Mouse (Mus musculus): Measurements from ENCODE around the gene Ckm. TPM values are rescaled to one million over a fixed set of nuclear protein-coding genes. Genes with fewer than 3 reads are reported as not detected.

Gene Ckm
- polyA plus RNA-seq, 1 experiment from 2014 or later: 139 TPM

GRCm38 (mm10) chr7:19365376-19365775 lies 39.2 kb upstream of the Ckm start:
- ATAC-seq (ENCODE audit: insufficient number of reproducible peaks, low FRiP score, low TSS enrichment, low read depth): no peak
- H3K4me3 ChIP-seq: no peak overlapping the region

GRCm38 (mm10) chr7:19368380-19368779 lies 36.2 kb upstream of the Ckm start:
- Histone ChIP-seq H3K27me3 (0 out of 2 replicates have a peak, but pooled peaks cover 4% of the 10 kb centered on the region), H3K27ac (no peak overlapping the region), H3K9ac (no peak overlapping the region), H3K4me3 (no peak overlapping the region), H3K4me2 (no peak overlapping the region), H3K4me1 (peaks cover 16% of the 10 kb centered on the region), H3K36me3 (peaks cover 3% of the 10 kb centered on the region; the same call in 1 of the 2 replicates), H3K9me3 (no peaks in the 10 kb centered on the region)
- no peak for ATAC-seq (ENCODE audit: insufficient number of reproducible peaks, low FRiP score, low TSS enrichment, low read depth)
- WGBS: 16% methylated on average over 16 of the region's 16 CpGs

More at GRCm38 (mm10) chr7:19365376-19365775, 39.2 kb upstream of the Ckm start:
- Histone ChIP-seq H3K27ac (no peak overlapping the region), H3K9me3 (no peaks in the 10 kb centered on the region), H3K9ac (no peak overlapping the region), H3K4me1 (peaks cover 39% of the 10 kb centered on the region), H3K36me3 (no peaks in the 10 kb centered on the region), H3K4me2 (0 out of 2 replicates have a peak overlapping the region, but pooled peaks have one; percentile 12), H3K27me3 (0 out of 2 replicates have a peak, but pooled peaks cover 4% of the 10 kb centered on the region)
- WGBS: 61% methylated on average over 4 of the region's 4 CpGs

DNA sequence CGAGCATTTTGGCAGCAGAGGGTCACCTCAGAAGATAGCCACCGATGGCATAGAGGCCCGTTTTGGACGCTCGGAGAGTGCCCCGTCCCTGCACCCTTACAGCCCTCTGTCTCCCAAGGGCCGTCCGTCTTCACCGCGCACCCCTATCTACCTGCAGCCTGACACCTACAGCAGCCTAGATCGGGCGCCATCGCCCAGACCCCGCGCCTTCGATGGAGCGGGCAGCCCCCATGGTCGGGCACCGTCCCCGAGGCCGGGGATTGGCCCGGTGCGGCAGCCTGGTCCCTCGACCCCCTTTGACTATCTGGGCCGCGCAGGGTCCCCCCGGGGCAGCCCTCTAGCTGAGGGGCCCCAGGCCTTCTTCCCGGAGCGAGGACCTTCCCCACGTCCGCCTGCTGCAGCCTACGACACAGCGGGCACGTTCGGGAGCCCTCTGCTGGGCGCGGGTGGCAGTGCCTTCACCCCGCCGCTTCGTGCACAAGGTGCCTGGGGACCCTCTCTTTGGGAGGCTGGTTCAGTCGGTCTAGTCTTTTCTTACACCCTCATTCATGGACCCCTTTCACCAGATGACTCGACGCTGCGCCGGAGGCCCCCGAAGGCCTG lies 34.7 kb upstream of the Ckm start:
- 13% methylated on average over 46 of the region's 46 CpGs for WGBS
- Histone ChIP-seq H3K4me3 (peak overlapping the region; percentile 42), H3K27me3 (0 out of 2 replicates have a peak, but pooled peaks cover 4% of the 10 kb centered on the region), H3K4me1 (peaks cover 8% of the 10 kb centered on the region), H3K4me2 (peak overlapping the region; percentile 81), H3K27ac (no peak overlapping the region), H3K9me3 (no peaks in the 10 kb centered on the region), H3K9ac (peak overlapping the region; percentile 44), H3K36me3 (peaks cover 7% of the 10 kb centered on the region; the same call in 1 of the 2 replicates)
- no peak for ATAC-seq (ENCODE audit: insufficient number of reproducible peaks, low FRiP score, low TSS enrichment, low read depth)

DNA sequence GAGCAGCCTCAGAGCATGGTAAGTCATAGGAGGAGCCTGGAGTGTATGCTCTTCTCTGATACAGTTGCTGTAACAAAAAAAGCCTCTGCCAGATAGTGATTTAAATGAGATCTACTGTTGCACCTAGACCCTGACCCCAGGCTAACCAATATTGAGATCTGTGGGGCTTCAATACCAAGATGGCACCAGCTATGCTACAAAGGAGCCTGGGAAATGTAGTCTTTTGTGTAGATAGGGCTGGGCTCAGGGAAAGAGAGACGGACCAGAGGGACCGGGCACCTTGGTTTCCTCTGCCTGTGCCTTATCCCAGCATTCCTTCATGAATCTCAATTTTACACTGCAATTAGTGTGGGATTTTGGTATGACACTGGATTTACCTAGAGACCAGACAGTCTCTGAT lies 31.2 kb upstream of the Ckm start:
- H3K27ac ChIP-seq: no peak overlapping the region
- H3K9ac ChIP-seq: no peak overlapping the region
- H3K4me1 ChIP-seq: peaks cover 7% of the 10 kb centered on the region
- H3K4me2 ChIP-seq: no peak overlapping the region
- no peak overlapping the region for H3K4me3 ChIP-seq
- 0 out of 2 replicates have a peak, but pooled peaks cover 3% of the 10 kb centered on the region for H3K27me3 ChIP-seq
- 81% methylated on average over 2 of the region's 2 CpGs for WGBS
- no peaks in the 10 kb centered on the region for H3K9me3 ChIP-seq
- peaks cover 24% of the 10 kb centered on the region for H3K36me3 ChIP-seq
- ATAC-seq (ENCODE audit: insufficient number of reproducible peaks, low FRiP score, low TSS enrichment, low read depth): no peak

GRCm38 (mm10) chr7:19375368-19375767 lies 29.2 kb upstream of the Ckm start:
- Histone ChIP-seq H3K9ac (no peak overlapping the region), H3K4me3 (no peak overlapping the region), H3K4me2 (no peak overlapping the region), H3K27me3 (no peaks in the 10 kb centered on the region), H3K36me3 (peaks cover 24% of the 10 kb centered on the region), H3K9me3 (no peaks in the 10 kb centered on the region), H3K27ac (no peak overlapping the region), H3K4me1 (no peaks in the 10 kb centered on the region)
- ATAC-seq (ENCODE audit: insufficient number of reproducible peaks, low FRiP score, low TSS enrichment, low read depth): no peak
- WGBS: 81% methylated on average over 18 of the region's 18 CpGs

DNA sequence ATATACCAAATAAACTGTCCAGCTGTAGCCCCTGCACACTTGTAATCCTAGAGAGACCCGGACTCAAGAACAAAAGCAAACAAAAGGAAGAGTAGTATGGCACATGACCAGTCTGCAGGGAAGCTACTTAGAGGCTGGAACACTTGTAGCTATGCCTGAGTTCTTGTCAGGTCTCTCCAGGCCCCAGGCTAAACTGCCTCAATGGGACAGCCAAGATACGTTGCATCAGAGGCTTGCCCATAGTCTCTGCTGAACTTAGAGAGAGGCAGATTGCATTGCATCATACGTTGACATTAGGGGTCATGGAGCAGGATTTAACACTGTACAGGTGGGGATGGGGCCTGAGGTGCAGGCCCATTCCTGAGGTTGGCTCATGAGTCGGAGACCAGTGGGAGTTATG lies 28.6 kb upstream of the Ckm start:
- no peak for ATAC-seq (ENCODE audit: insufficient number of reproducible peaks, low FRiP score, low TSS enrichment, low read depth)
- 88% methylated on average over 4 of the region's 4 CpGs for WGBS
- Histone ChIP-seq H3K9me3 (no peaks in the 10 kb centered on the region), H3K36me3 (peaks cover 24% of the 10 kb centered on the region), H3K9ac (no peak overlapping the region), H3K27ac (no peak overlapping the region), H3K4me2 (no peak overlapping the region), H3K4me1 (no peaks in the 10 kb centered on the region), H3K27me3 (no peaks in the 10 kb centered on the region), H3K4me3 (no peak overlapping the region)

- H3K27ac ChIP-seq: no peak overlapping the region
- H3K36me3 ChIP-seq: peaks cover 20% of the 10 kb centered on the region
- H3K4me2 ChIP-seq: no peak overlapping the region
- ATAC-seq (ENCODE audit: insufficient number of reproducible peaks, low FRiP score, low TSS enrichment, low read depth): no peak
- no peak overlapping the region for H3K9ac ChIP-seq
- WGBS: 72% methylated on average over 8 of the region's 8 CpGs
- H3K9me3 ChIP-seq: no peaks in the 10 kb centered on the region
- peaks cover 9% of the 10 kb centered on the region for H3K4me1 ChIP-seq
- H3K4me3 ChIP-seq: no peak overlapping the region
- H3K27me3 ChIP-seq: no peaks in the 10 kb centered on the region
These were observed 26.5 kb upstream of the Ckm start for GRCm38 (mm10) chr7:19378049-19378448.

GRCm38 (mm10) chr7:19381377-19382165 lies 23.0 kb upstream of the Ckm start, which contains the start of gene Ercc2:
Gene Ercc2 (plus strand): TSS chr7:19382010.
- Histone ChIP-seq H3K36me3 (peaks cover 33% of the 10 kb centered on the region), H3K27me3 (no peaks in the 10 kb centered on the region), H3K4me2 (peak within 1 kb of the TSS; percentile 74), H3K9me3 (no peaks in the 10 kb centered on the region), H3K27ac (no peak within 1 kb of the TSS; the same call in 1 of the 2 replicates), H3K4me1 (peaks cover 21% of the 10 kb centered on the region), H3K4me3 (peak within 1 kb of the TSS; percentile 90), H3K9ac (peak within 1 kb of the TSS; percentile 74)
- 6% methylated on average over 48 of the region's 48 CpGs for WGBS
- ATAC-seq (ENCODE audit: insufficient number of reproducible peaks, low FRiP score, low TSS enrichment, low read depth): peak; percentile 90

DNA sequence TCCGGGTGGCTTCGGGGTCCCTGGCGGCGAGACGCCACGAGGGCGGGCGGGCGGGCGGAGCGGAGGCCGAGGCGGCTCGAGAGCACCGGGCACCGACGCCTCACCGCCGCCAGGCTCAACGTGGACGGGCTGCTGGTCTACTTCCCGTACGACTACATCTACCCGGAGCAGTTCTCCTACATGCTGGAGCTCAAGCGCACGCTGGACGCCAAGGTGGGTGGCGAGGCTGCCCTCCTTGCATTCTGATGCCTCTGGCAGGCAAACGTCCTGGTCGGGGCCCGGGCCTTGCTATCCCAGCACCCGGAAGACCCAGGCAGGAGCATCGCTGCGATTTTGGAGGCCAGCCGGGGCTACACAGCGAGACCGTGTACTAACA lies 22.4 kb upstream of the Ckm start:
- Histone ChIP-seq H3K4me1 (peaks cover 21% of the 10 kb centered on the region), H3K9ac (peak overlapping the region; percentile 74), H3K4me2 (peak overlapping the region; percentile 74), H3K27ac (no peak overlapping the region; the same call in 1 of the 2 replicates), H3K36me3 (peaks cover 38% of the 10 kb centered on the region), H3K4me3 (peak overlapping the region; percentile 90), H3K9me3 (no peaks in the 10 kb centered on the region), H3K27me3 (no peaks in the 10 kb centered on the region)
- under 1% methylated on average over 37 of the region's 37 CpGs for WGBS
- ATAC-seq (ENCODE audit: insufficient number of reproducible peaks, low FRiP score, low TSS enrichment, low read depth): peak; percentile 31

GRCm38 (mm10) chr7:19383708-19384107 lies 20.9 kb upstream of the Ckm start:
- no peak for ATAC-seq (ENCODE audit: insufficient number of reproducible peaks, low FRiP score, low TSS enrichment, low read depth)
- Histone ChIP-seq H3K36me3 (peaks cover 46% of the 10 kb centered on the region), H3K9me3 (no peaks in the 10 kb centered on the region), H3K27me3 (no peaks in the 10 kb centered on the region), H3K4me2 (no peak overlapping the region), H3K4me1 (peaks cover 21% of the 10 kb centered on the region), H3K27ac (no peak overlapping the region), H3K9ac (no peak overlapping the region), H3K4me3 (no peak overlapping the region; the same call in 1 of the 2 replicates)
- WGBS: 87% methylated on average over 9 of the region's 9 CpGs

DNA sequence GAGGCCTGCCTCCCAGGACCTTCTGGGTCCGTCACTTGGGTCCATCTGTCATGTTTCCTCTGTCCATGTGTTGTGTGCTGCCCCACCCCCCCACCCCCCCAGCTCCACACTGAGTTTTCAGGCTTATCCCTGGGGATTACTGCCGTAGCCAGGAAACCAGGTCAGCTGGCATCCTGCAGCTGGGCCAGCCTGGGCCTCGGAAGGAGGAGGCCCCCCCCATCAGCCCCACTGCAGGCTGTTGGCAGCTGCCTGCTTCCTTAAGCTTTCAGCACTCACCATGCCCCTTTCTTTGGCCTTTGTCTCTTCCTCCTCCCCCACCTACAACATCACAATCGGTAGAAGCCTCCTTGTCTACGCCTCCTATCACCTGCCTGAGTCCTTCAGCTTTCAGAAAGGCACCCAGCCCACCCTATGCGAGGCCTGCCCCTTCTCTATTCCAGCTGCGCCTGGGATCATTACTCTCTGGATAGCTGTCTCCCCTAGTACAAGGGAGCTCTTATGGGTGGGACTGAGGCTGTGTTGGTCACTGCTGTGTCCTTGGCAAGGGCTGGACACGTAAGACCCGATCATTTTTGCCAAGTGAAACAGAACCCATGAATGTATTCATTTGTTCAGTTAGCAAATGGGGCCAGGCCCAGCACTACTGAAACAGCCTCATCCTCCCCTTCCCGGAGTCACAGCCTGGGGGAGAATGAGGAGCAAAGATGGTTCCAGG lies 15.7 kb upstream of the Ckm start:
- H3K9me3 ChIP-seq: no peaks in the 10 kb centered on the region
- H3K36me3 ChIP-seq: peaks cover 96% of the 10 kb centered on the region
- H3K4me3 ChIP-seq: no peak overlapping the region
- 0 out of 2 replicates have a peak, but pooled peaks cover 4% of the 10 kb centered on the region for H3K4me1 ChIP-seq
- no peaks in the 10 kb centered on the region for H3K27me3 ChIP-seq
- no peak overlapping the region for H3K4me2 ChIP-seq
- H3K27ac ChIP-seq: no peak overlapping the region
- no peak for ATAC-seq (ENCODE audit: insufficient number of reproducible peaks, low FRiP score, low TSS enrichment, low read depth)
- 76% methylated on average over 10 of the region's 10 CpGs for WGBS
- H3K9ac ChIP-seq: no peak overlapping the region
